Mouse (Mus musculus): ENCODE measurements around the gene Id3. TPM values are rescaled to one million over a fixed set of nuclear protein-coding genes. Genes with fewer than 3 reads are reported as not detected.
A peak's percentile ranks its signal among the peaks of the same experiment; 100 is the strongest.

Id3 gene
- polyA plus RNA-seq, 1 experiment from 2014 or later, result 608 TPM

DNA sequence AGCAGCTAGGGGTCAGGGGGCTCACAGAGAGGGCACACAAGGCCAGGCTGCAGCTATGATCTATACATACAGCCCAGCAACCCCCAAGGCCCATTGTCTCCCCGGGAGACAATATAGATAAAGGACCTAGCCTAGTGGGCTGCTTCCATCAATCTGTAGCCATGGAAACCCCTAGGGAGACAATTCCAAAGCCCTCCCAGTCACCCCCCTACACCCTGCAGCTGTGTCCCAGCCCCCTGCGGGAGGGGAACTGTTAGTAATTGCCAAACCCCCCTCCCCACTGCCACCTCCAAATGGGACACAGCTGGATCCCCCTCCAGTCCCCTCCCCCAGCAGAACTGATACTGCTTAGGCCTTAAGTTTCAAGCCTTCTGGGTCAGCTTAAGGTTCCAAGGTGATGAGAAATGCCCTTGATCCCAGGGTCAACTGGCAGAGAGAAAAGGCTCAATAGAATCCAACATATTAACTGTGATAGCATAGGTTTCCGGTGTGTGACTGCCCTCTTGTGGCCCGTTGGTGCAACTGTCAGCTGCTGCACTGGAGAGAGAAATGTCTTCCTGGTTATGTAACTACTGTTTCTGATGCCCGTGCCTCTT, 16.6 kb downstream of the Id3 start:
- Histone ChIP-seq H3K36me3 (replicated peaks; ENCODE audit: control insufficient read depth, insufficient read depth, low read depth, low read length) (no peaks in the 10 kb centered on the region), H3K4me2 (ENCODE audit: low read depth, low read length) (no peak overlapping the region), H3K9me3 (replicated peaks; ENCODE audit: control insufficient read depth, low read length) (no peaks in the 10 kb centered on the region), H3K4me1 (ENCODE audit: control insufficient read depth, insufficient read depth, low read length) (peaks cover 8% of the 10 kb centered on the region; the same call in 1 of the 2 replicates), H3K4me3 (ENCODE audit: low read depth, low read length) (no peak overlapping the region), H3K9ac (replicated peaks; ENCODE audit: low read length) (no peak overlapping the region), H3K27me3 (ENCODE audit: control insufficient read depth, insufficient read depth, low read length) (no peaks in the 10 kb centered on the region), H3K27ac (replicated peaks; ENCODE audit: low read depth, low read length) (no peak overlapping the region)
- peak; percentile 57 for ATAC-seq (replicated peaks; ENCODE audit: insufficient number of reproducible peaks, low FRiP score, low TSS enrichment, low read depth)
- 4% methylated on average over 5 of the region's 5 CpGs for WGBS
- peak; percentile 93 for DNase-seq (ENCODE audit: low spot score)

DNA sequence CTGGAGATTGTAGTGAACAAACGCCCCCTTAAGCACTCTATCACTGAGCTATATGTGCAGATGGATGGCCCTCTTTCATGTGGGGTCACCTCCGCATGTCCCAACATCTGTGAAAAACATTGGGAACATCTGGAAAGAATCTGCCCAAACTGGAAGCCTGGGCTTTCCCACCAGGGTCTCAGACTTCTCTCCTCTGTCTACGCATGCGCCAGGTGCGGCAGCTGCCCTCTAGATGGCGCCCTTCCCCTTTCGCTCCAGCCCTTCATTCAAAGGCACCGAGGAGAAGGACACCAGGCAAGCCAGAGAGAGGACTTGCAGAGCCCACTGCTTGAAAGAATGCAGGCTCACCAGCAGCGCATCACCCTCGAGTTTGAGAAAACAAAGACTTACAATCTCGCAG, 20.2 kb downstream of the Id3 start:
- Histone ChIP-seq H3K27me3 (ENCODE audit: control insufficient read depth, insufficient read depth, low read length) (no peaks in the 10 kb centered on the region), H3K4me1 (ENCODE audit: control insufficient read depth, insufficient read depth, low read length) (peaks cover 8% of the 10 kb centered on the region; the same call in 1 of the 2 replicates), H3K9ac (replicated peaks; ENCODE audit: low read length) (no peak overlapping the region), H3K36me3 (replicated peaks; ENCODE audit: control insufficient read depth, insufficient read depth, low read depth, low read length) (no peaks in the 10 kb centered on the region), H3K9me3 (replicated peaks; ENCODE audit: control insufficient read depth, low read length) (no peaks in the 10 kb centered on the region), H3K4me3 (ENCODE audit: low read depth, low read length) (no peak overlapping the region), H3K27ac (replicated peaks; ENCODE audit: low read depth, low read length) (no peak overlapping the region), H3K4me2 (ENCODE audit: low read depth, low read length) (no peak overlapping the region)
- ATAC-seq (replicated peaks; ENCODE audit: insufficient number of reproducible peaks, low FRiP score, low TSS enrichment, low read depth) (peak; percentile 47; the same call in 1 of the 2 replicates), DNase-seq (ENCODE audit: low spot score) (peak; percentile 96)
- 1% methylated on average over 11 of the region's 11 CpGs for WGBS

DNA sequence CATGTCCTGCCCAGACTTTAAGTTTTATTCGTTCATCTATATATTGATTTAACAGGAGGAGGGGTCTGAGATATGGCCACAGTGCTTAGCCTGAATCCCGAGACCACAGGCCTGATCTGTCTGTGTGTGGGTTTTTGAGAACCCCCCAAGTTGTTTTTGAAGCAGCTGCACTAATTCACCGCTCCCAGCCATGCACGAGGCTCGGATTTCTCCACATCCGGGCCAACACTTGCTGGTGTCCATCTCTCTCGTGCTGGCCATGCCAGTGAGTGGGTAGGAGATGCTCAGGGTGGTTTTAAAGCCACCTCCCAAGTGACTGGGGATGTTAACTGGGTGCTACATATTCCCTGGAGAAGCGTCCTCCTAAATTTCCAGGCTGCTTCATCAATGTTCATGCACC, 21.7 kb downstream of the Id3 start:
- Histone ChIP-seq H3K9me3 (replicated peaks; ENCODE audit: control insufficient read depth, low read length) (no peaks in the 10 kb centered on the region), H3K36me3 (replicated peaks; ENCODE audit: control insufficient read depth, insufficient read depth, low read depth, low read length) (no peaks in the 10 kb centered on the region), H3K4me1 (ENCODE audit: control insufficient read depth, insufficient read depth, low read length) (peaks cover 3% of the 10 kb centered on the region; the same call in 1 of the 2 replicates), H3K27me3 (ENCODE audit: control insufficient read depth, insufficient read depth, low read length) (no peaks in the 10 kb centered on the region), H3K9ac (replicated peaks; ENCODE audit: low read length) (no peak overlapping the region), H3K4me2 (ENCODE audit: low read depth, low read length) (no peak overlapping the region), H3K27ac (replicated peaks; ENCODE audit: low read depth, low read length) (no peak overlapping the region), H3K4me3 (ENCODE audit: low read depth, low read length) (no peak overlapping the region)
- ATAC-seq (replicated peaks; ENCODE audit: insufficient number of reproducible peaks, low FRiP score, low TSS enrichment, low read depth) (no peak), DNase-seq (ENCODE audit: low spot score) (no peak)
- 72% methylated on average over 8 of the region's 8 CpGs for WGBS

DNA sequence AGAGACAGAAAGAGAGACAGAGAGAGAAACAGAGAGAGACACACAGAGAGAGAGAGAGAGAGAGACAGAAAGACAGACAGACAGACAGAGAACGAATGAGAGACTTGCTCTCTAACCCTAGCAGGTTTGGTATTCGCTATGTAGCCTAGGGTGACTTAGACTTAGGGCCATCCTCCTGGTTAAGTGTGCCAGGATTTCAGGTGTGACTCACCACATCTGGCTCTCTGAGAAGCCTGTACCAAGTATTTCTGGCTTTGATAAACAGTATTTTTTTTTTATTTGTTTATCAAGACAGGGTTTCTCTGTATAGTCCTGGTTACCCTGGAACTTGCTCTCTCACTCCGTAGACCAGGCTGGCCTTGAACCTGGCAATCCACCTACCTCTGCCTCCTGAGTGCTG, 24.4 kb downstream of the Id3 start:
- H3K4me1 ChIP-seq (ENCODE audit: control insufficient read depth, insufficient read depth, low read length), result peaks cover 2% of the 10 kb centered on the region; the same call in 1 of the 2 replicates
- no peaks in the 10 kb centered on the region for H3K36me3 ChIP-seq (replicated peaks; ENCODE audit: control insufficient read depth, insufficient read depth, low read depth, low read length)
- no peak overlapping the region for H3K9ac ChIP-seq (replicated peaks; ENCODE audit: low read length)
- no peak overlapping the region for H3K27ac ChIP-seq (replicated peaks; ENCODE audit: low read depth, low read length)
- WGBS, result 83% methylated on average over 3 of the region's 3 CpGs
- no peak overlapping the region for H3K4me2 ChIP-seq (ENCODE audit: low read depth, low read length)
- no peak for ATAC-seq (replicated peaks; ENCODE audit: insufficient number of reproducible peaks, low FRiP score, low TSS enrichment, low read depth)
- H3K4me3 ChIP-seq (ENCODE audit: low read depth, low read length), result no peak overlapping the region
- no peaks in the 10 kb centered on the region for H3K9me3 ChIP-seq (replicated peaks; ENCODE audit: control insufficient read depth, low read length)
- DNase-seq (ENCODE audit: low spot score), result no peak
- no peaks in the 10 kb centered on the region for H3K27me3 ChIP-seq (ENCODE audit: control insufficient read depth, insufficient read depth, low read length)

DNA sequence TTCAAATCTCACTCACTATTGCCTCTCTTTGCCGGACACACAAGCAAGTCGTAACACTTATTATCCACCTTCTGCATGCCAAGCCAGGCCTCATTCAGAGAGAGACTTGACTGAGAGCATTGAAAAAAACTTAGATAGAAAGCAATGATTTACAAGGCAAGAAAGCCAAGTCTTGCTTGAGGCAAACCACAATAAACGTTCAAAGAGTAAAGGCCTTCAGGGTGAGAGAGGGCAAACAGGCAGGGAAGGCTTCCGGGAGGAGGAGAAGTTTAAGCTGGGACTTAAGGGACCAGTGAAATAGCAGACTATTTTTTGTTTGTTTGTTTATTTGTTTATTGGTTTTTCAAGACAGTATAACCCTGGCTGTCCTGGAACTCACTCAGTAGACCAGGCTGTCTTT, 27.1 kb downstream of the Id3 start:
- DNase-seq (ENCODE audit: low spot score) (no peak), ATAC-seq (replicated peaks; ENCODE audit: insufficient number of reproducible peaks, low FRiP score, low TSS enrichment, low read depth) (no peak)
- Histone ChIP-seq H3K36me3 (replicated peaks; ENCODE audit: control insufficient read depth, insufficient read depth, low read depth, low read length) (no peaks in the 10 kb centered on the region), H3K27me3 (ENCODE audit: control insufficient read depth, insufficient read depth, low read length) (no peaks in the 10 kb centered on the region), H3K4me3 (ENCODE audit: low read depth, low read length) (no peak overlapping the region), H3K4me1 (ENCODE audit: control insufficient read depth, insufficient read depth, low read length) (no peaks in the 10 kb centered on the region; the same call in none of the 2 replicates), H3K27ac (replicated peaks; ENCODE audit: low read depth, low read length) (no peak overlapping the region), H3K9ac (replicated peaks; ENCODE audit: low read length) (no peak overlapping the region), H3K4me2 (ENCODE audit: low read depth, low read length) (no peak overlapping the region), H3K9me3 (replicated peaks; ENCODE audit: control insufficient read depth, low read length) (no peaks in the 10 kb centered on the region)
- 79% methylated on average over 4 of the region's 4 CpGs for WGBS

DNA sequence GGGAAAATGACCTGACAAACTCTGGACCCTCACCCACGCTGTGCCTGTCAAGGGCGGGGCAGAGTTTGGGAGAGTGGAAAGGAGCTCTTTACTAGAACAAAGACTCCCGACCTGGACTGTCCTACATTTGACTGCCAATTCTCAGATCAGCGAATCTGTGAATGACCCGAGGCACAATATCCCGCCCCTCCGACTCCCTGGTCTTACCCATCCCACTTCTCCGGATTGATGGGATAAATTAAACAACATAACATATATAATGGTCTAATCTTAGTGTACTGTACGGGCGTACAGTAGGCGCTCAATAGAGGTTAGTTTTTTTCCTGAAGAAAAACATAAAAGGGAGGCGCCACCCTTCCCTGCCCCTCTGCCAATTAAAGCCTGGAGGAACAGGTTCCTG, 28.2 kb downstream of the Id3 start:
- H3K9ac ChIP-seq (replicated peaks; ENCODE audit: low read length), result no peak overlapping the region; the same call in 1 of the 2 replicates
- peak overlapping the region; percentile 98 for H3K4me2 ChIP-seq (ENCODE audit: low read depth, low read length)
- no peak overlapping the region for H3K27ac ChIP-seq (replicated peaks; ENCODE audit: low read depth, low read length)
- peak; percentile 26; the same call in 1 of the 2 replicates for ATAC-seq (replicated peaks; ENCODE audit: insufficient number of reproducible peaks, low FRiP score, low TSS enrichment, low read depth)
- no peaks in the 10 kb centered on the region for H3K36me3 ChIP-seq (replicated peaks; ENCODE audit: control insufficient read depth, insufficient read depth, low read depth, low read length)
- no peak for DNase-seq (ENCODE audit: low spot score)
- H3K9me3 ChIP-seq (replicated peaks; ENCODE audit: control insufficient read depth, low read length), result no peaks in the 10 kb centered on the region
- WGBS, result 24% methylated on average over 12 of the region's 12 CpGs
- peaks cover 3% of the 10 kb centered on the region for H3K4me1 ChIP-seq (ENCODE audit: control insufficient read depth, insufficient read depth, low read length)
- H3K4me3 ChIP-seq (ENCODE audit: low read depth, low read length), result peak overlapping the region; percentile 77
- no peaks in the 10 kb centered on the region for H3K27me3 ChIP-seq (ENCODE audit: control insufficient read depth, insufficient read depth, low read length)

DNA sequence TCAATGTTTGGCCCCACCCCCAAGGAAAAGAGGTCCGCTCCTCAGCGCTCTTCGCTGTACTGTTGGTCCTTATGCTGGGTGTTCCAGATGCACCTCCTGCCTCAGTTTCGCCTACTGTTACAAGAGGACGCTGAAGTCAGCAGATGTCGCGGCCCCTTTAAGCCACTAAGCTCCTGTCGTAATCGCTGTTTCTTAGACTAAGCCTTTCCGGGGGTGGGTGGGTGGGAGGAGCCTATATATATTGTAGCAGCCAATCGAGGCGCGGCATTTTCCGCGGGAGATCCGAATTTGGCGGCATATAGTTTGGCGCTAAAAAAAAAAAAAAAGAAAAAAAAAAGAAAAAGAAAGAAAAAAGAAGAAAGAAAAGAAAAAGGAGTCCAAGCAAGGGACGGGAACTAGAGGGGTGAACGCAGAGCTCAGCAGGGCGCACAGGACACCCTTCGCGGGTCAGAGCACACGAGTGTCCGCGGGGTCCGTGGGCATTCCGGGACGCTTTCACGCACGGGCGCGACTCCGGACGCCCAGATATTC, 28.8 kb downstream of the Id3 start, which contains the start of gene E2f2:
Gene E2f2 (plus strand): TSS at position 384 of the 531 bp plus-strand sequence.
- Histone ChIP-seq H3K27ac (replicated peaks; ENCODE audit: low read depth, low read length) (0 out of 2 replicates have a peak within 1 kb of the TSS, but pooled peaks have one; percentile 47), H3K9me3 (replicated peaks; ENCODE audit: control insufficient read depth, low read length) (no peaks in the 10 kb centered on the region), H3K4me2 (ENCODE audit: low read depth, low read length) (peak within 1 kb of the TSS; percentile 98), H3K36me3 (replicated peaks; ENCODE audit: control insufficient read depth, insufficient read depth, low read depth, low read length) (no peaks in the 10 kb centered on the region), H3K9ac (replicated peaks; ENCODE audit: low read length) (peak within 1 kb of the TSS; percentile 80), H3K4me1 (ENCODE audit: control insufficient read depth, insufficient read depth, low read length) (peaks cover 3% of the 10 kb centered on the region), H3K27me3 (ENCODE audit: control insufficient read depth, insufficient read depth, low read length) (no peaks in the 10 kb centered on the region), H3K4me3 (ENCODE audit: low read depth, low read length) (peak within 1 kb of the TSS; percentile 77)
- DNase-seq (ENCODE audit: low spot score), result peak; percentile 85
- no peak for ATAC-seq (replicated peaks; ENCODE audit: insufficient number of reproducible peaks, low FRiP score, low TSS enrichment, low read depth)
- 1% methylated on average over 35 of the region's 35 CpGs for WGBS

DNA sequence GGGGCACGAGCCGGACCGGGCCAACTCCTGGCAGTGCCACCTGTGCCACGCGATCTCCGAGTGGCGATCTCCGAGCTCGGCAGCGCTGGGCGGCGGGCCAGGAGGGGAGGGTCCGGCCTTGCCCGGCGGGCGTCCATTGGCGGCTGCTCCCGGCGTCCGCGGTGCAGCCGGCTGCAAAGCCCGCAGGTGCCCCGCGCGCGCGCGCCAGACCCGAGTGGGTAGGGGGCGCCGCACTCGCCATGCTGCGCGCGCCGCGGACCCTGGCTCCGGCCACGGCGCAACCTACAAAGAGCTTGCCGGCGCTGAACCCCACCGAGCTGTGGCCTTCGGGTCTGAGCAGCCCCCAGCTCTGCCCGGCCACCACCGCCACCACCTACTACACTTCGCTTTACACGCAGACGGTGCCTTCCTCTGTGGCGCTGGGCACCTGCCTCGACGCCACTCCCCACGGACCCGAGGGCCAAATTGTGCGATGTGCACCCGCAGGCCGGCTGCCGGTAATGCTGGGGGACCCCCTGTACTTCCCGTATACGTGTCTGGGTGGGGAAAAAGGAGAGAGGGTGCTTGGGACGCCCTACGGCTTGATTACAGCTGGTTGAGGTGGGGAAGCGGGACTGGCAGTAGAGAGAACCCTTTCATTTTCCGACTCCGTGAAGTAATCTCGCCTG, 29.4 kb downstream of the Id3 start:
- Histone ChIP-seq H3K4me2 (ENCODE audit: low read depth, low read length) (peak overlapping the region; percentile 98), H3K4me3 (ENCODE audit: low read depth, low read length) (peak overlapping the region; percentile 77), H3K9me3 (replicated peaks; ENCODE audit: control insufficient read depth, low read length) (no peaks in the 10 kb centered on the region), H3K9ac (replicated peaks; ENCODE audit: low read length) (peak overlapping the region; percentile 80), H3K27me3 (ENCODE audit: control insufficient read depth, insufficient read depth, low read length) (no peaks in the 10 kb centered on the region), H3K36me3 (replicated peaks; ENCODE audit: control insufficient read depth, insufficient read depth, low read depth, low read length) (no peaks in the 10 kb centered on the region), H3K4me1 (ENCODE audit: control insufficient read depth, insufficient read depth, low read length) (peaks cover 3% of the 10 kb centered on the region), H3K27ac (replicated peaks; ENCODE audit: low read depth, low read length) (0 out of 2 replicates have a peak overlapping the region, but pooled peaks have one; percentile 47)
- ATAC-seq (replicated peaks; ENCODE audit: insufficient number of reproducible peaks, low FRiP score, low TSS enrichment, low read depth) (no peak), DNase-seq (ENCODE audit: low spot score) (peak; percentile 53)
- under 1% methylated on average over 48 of the region's 67 CpGs for WGBS
